Mouse (Mus musculus) intestine, embryonic 14.5 days (tissue): ENCODE measurements around the gene Atp5b. TPM values are rescaled to one million over a fixed set of nuclear protein-coding genes. Genes with fewer than 3 reads are reported as not detected.

Source experiments
- ATAC-seq: fragments of 200-750 bp; cut with Nextera tagmentation; replicated peaks from 2 replicates; pipeline ENCODE4 v1.8.0; 2017; ENCODE audit warnings: low read depth, moderate number of reproducible peaks, moderate TSS enrichment, moderate library complexity; ENCODE audit not compliant: low FRiP score, low TSS enrichment
- DNase-seq: peaks from one replicate; pipeline ENCODE4 v3.0.0-alpha.2; 2018; ENCODE audit warnings: low spot score
- H3K27ac ChIP-seq: fragments of 300-500 bp; sonication (generic); 2 replicates; pipeline ENCODE4 v1.5.1; 2014; ENCODE audit warnings: low read depth, mild to moderate bottlenecking, control low read depth
- H3K27me3 ChIP-seq: fragments of 300-500 bp; sonication (generic); replicated peaks from 2 replicates; pipeline ENCODE4 v1.6.1; 2014; ENCODE audit warnings: low read length, control low read depth; ENCODE audit not compliant: control insufficient read depth, insufficient read depth
- H3K36me3 ChIP-seq: fragments of 300-500 bp; sonication (generic); 2 replicates; pipeline ENCODE4 v1.6.1; 2014; ENCODE audit warnings: low read length, control low read depth; ENCODE audit not compliant: control insufficient read depth, insufficient read depth
- H3K4me1 ChIP-seq: fragments of 300-500 bp; sonication (generic); replicated peaks from 2 replicates; pipeline ENCODE4 v1.6.1; 2014; ENCODE audit warnings: low read length, control low read depth, mixed read lengths; ENCODE audit not compliant: control insufficient read depth, insufficient read depth
- H3K4me2 ChIP-seq: fragments of 300-500 bp; sonication (generic); 2 replicates; pipeline ENCODE4 v1.6.1; 2014; ENCODE audit warnings: low read length
- H3K4me3 ChIP-seq: fragments of 300-500 bp; sonication (generic); 2 replicates; pipeline ENCODE4 v1.5.1; 2014; ENCODE audit warnings: low read depth, low read length, control low read depth, mixed read lengths
- H3K9ac ChIP-seq: fragments of 300-500 bp; sonication (generic); 2 replicates; pipeline ENCODE4 v1.6.1; 2014; ENCODE audit warnings: mild to moderate bottlenecking, low read length
- H3K9me3 ChIP-seq: fragments of 300-500 bp; sonication (generic); 2 replicates; pipeline ENCODE4 v1.6.1; 2016; ENCODE audit warnings: low read length, control low read depth; ENCODE audit not compliant: control insufficient read depth
- WGBS: fragments of 180-500 bp; shearing (Covaris S2); extraction: QIAGEN DNeasy Blood & Tissue Kit; methylation state at CpG from one replicate; pipeline ENCODE4 v1.1.7; 2014; 5-methylcytosine and 5-hydroxymethylcytosine counted together
- polyA plus RNA-seq: library from polyadenylated mRNA; unstranded; fragments of >200 nt; fragmentation: Nextera tagmentation; extraction: Ambion mirVana; gene quantifications from 2 replicates; pipeline ENCODE4 v1.2.1, GENCODE M21; 2014

The Atp5b gene
- polyA plus RNA-seq, 1 experiment from 2014 or later, result 2,654 TPM

GRCm38 (mm10) chr10:128096313-128096692, 13.2 kb downstream of the Atp5b start:
- Histone ChIP-seq H3K27ac (no peak overlapping the region), H3K4me2 (peak overlapping the region; percentile 3; the same call in 1 of the 2 replicates), H3K4me3 (peak overlapping the region; percentile 95), H3K9ac (no peak overlapping the region), H3K36me3 (0 out of 2 replicates have a peak, but pooled peaks cover 2% of the 10 kb centered on the region), H3K27me3 (no peaks in the 10 kb centered on the region), H3K4me1 (peaks cover 33% of the 10 kb centered on the region), H3K9me3 (no peaks in the 10 kb centered on the region)
- no peak for DNase-seq
- WGBS, result 24% methylated on average over 4 of the region's 4 CpGs
- no peak for ATAC-seq

DNA sequence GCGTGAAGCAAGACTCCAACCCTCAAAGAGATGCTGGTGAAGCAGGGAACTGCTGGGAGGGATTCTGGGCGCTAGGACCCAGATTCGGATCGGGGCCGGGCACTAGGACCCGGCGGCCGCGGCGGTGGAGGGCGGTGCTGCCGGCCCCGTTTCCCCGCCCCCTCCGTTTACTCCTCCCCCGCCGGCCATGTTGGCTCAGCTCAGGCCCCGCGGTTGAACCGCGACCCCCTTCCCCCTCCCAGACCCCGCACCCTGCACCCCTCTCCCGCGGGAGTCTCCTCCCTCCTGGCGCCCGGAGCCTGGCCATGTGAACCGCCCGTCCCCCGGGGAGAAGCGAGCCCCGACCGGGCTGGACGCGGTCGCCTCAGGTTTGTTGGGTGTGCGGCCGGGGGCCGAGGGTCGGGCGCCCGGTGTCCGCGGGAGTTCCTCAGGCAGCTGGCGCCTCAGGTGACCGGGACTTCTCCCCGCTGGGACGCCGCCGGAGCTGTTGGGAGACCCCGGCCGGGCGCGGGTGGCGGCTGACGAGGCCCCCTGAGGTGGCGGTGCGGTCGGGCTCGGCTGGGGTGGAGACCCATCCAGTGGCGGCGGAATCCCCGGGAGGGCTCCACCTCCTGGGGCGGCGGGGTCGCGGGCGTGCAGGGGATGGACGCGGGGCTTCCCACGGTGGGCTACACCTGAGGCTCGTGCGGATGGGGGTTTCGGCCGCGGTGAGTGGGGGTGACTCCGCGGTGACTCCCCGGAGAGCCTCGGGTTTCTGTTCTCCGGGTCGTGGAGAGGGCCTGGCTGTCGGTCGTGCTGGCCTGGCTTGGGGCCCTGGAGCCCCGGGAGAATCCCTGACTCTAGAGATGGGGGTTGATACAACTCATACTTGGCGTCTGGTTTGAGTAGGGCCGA, 13.9 kb downstream of the Atp5b start:
- DNase-seq (peak; percentile 93), ATAC-seq (peak; percentile 68)
- H3K27me3 ChIP-seq, result no peaks in the 10 kb centered on the region
- peak overlapping the region; percentile 58 for H3K27ac ChIP-seq
- H3K4me2 ChIP-seq, result peak overlapping the region; percentile 66
- H3K4me3 ChIP-seq, result peak overlapping the region; percentile 95
- H3K9ac ChIP-seq, result peak overlapping the region; percentile 85
- WGBS, result under 1% methylated on average over 79 of the region's 86 CpGs
- peaks cover 28% of the 10 kb centered on the region for H3K4me1 ChIP-seq
- H3K36me3 ChIP-seq, result 0 out of 2 replicates have a peak, but pooled peaks cover 2% of the 10 kb centered on the region
- H3K9me3 ChIP-seq, result no peaks in the 10 kb centered on the region

- ATAC-seq, result no peak
These were observed 14.5 kb downstream of the Atp5b start for GRCm38 (mm10) chr10:128097587-128097971.

GRCm38 (mm10) chr10:128110103-128110761, 27.2 kb downstream of the Atp5b start:
- ATAC-seq (no peak), DNase-seq (no peak)
- Histone ChIP-seq H3K27ac (no peak overlapping the region), H3K27me3 (no peaks in the 10 kb centered on the region), H3K36me3 (peaks cover 57% of the 10 kb centered on the region), H3K4me3 (no peak overlapping the region), H3K4me1 (no peaks in the 10 kb centered on the region), H3K4me2 (no peak overlapping the region), H3K9ac (no peak overlapping the region), H3K9me3 (no peaks in the 10 kb centered on the region)
- WGBS, result 82% methylated on average over 4 of the region's 4 CpGs

More at GRCm38 (mm10) chr10:128097587-128097971, 14.5 kb downstream of the Atp5b start:
- Histone ChIP-seq H3K27ac (peak overlapping the region; percentile 58), H3K36me3 (0 out of 2 replicates have a peak, but pooled peaks cover 2% of the 10 kb centered on the region), H3K9ac (peak overlapping the region; percentile 85), H3K4me2 (peak overlapping the region; percentile 66), H3K4me3 (peak overlapping the region; percentile 95), H3K4me1 (peaks cover 27% of the 10 kb centered on the region), H3K27me3 (no peaks in the 10 kb centered on the region), H3K9me3 (no peaks in the 10 kb centered on the region)
- DNase-seq, result no peak
- WGBS, result under 1% methylated on average over 13 of the region's 13 CpGs

DNA sequence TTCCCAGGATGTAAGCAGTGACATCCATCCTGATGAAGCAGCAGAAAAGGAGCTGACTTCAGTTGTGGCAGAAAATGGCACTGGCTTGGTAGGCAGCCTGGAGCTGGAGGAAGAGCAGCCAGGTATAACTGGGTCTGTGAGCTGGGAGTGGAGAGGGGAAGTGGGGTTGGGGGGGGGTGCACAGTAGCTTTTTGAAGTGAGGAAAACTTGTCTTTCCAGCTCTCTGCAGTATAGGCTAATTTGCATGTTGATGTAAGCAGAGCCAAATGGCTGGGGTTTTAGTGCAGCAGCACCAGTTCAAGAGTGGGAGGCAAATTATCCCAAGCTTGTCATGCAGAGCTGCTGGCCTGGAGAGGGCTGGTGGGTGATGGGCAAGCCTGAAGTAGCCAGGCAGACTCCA, 28.2 kb downstream of the Atp5b start:
- Histone ChIP-seq H3K9ac (no peak overlapping the region), H3K27ac (no peak overlapping the region), H3K4me2 (no peak overlapping the region), H3K4me1 (no peaks in the 10 kb centered on the region), H3K9me3 (no peaks in the 10 kb centered on the region), H3K4me3 (no peak overlapping the region), H3K27me3 (no peaks in the 10 kb centered on the region), H3K36me3 (peaks cover 66% of the 10 kb centered on the region)
- no peak for DNase-seq
- ATAC-seq, result no peak

DNA sequence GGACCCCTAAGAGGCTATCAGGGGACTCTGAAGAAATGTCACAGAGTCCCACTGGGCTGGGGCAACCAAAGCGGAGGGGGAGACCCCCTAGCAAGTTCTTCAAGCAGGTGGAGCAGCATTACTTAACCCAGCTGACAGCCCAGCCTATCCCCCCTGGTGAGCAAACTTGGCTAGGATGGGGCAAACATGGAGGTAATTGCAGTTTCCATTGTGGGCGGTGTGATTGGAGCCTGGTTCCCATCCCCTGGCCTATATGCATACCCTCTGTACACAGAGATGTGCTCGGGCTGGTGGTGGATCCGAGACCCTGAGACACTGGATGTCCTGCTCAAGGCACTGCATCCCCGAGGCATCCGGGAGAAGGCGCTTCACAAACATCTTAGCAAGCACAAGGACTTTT, 40.8 kb downstream of the Atp5b start:
- Histone ChIP-seq H3K9ac (no peak overlapping the region), H3K36me3 (peaks cover 94% of the 10 kb centered on the region), H3K27ac (no peak overlapping the region), H3K4me3 (no peak overlapping the region), H3K4me2 (no peak overlapping the region), H3K9me3 (no peaks in the 10 kb centered on the region), H3K4me1 (no peaks in the 10 kb centered on the region), H3K27me3 (no peaks in the 10 kb centered on the region)
- ATAC-seq (no peak), DNase-seq (no peak)
- 89% methylated on average over 7 of the region's 7 CpGs for WGBS

DNA sequence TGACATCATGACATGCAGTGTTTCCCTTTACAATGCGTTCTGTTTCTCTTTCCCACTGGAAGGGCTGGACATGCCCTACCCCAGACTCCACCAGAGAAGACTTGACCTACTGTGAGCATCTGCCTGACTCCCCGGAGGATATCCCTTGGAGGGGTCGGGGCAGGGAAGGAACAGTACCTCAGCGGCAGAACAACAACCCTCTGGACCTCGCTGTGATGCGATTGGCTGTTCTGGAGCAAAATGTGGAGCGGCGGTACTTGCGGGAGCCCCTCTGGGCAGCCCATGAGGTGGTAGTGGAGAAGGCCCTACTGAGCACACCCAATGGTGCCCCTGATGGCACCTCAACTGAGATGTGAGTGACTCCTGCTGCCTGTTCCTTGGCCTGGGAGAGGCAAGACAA, 41.8 kb downstream of the Atp5b start:
- Histone ChIP-seq H3K4me1 (no peaks in the 10 kb centered on the region), H3K27me3 (no peaks in the 10 kb centered on the region), H3K9me3 (no peaks in the 10 kb centered on the region), H3K27ac (no peak overlapping the region), H3K9ac (no peak overlapping the region), H3K4me2 (no peak overlapping the region), H3K36me3 (peaks cover 88% of the 10 kb centered on the region), H3K4me3 (no peak overlapping the region)
- 96% methylated on average over 9 of the region's 9 CpGs for WGBS
- no peak for ATAC-seq
- no peak for DNase-seq

- ATAC-seq, result no peak
These were observed 42.9 kb downstream of the Atp5b start for GRCm38 (mm10) chr10:128125951-128126350.

More at GRCm38 (mm10) chr10:128125951-128126350, 42.9 kb downstream of the Atp5b start:
- peaks cover 88% of the 10 kb centered on the region for H3K36me3 ChIP-seq
- no peaks in the 10 kb centered on the region for H3K27me3 ChIP-seq
- no peak overlapping the region for H3K4me2 ChIP-seq
- no peaks in the 10 kb centered on the region for H3K9me3 ChIP-seq
- 88% methylated on average over 14 of the region's 14 CpGs for WGBS
- no peaks in the 10 kb centered on the region for H3K4me1 ChIP-seq
- no peak overlapping the region for H3K4me3 ChIP-seq
- DNase-seq, result no peak
- H3K27ac ChIP-seq, result no peak overlapping the region
- no peak overlapping the region for H3K9ac ChIP-seq
